Mouse (Mus musculus) neural tube, embryonic 10.5 days (tissue): ENCODE results near the gene Olfr792.

ENCODE experiments used
- DNase-seq: peaks from one replicate; pipeline ENCODE4 v3.0.0-alpha.2; 2017; ENCODE audit warnings: low spot score; ENCODE audit errors: extremely low spot score

Gene Olfr792

GRCm38 (mm10) chr10:129538862-129539261 lies at the start of gene Olfr792:
Gene Olfr792 (plus strand): TSS chr10:129539162.
- DNase-seq, result no peak

GRCm38 (mm10) chr10:129490101-129490500 lies 48.9 kb upstream of the Olfr792 start:
- DNase-seq, result no peak

- DNase-seq, result no peak
Measured at GRCm38 (mm10) chr10:129498192-129498591, 40.8 kb upstream of the Olfr792 start, which contains the start of gene Olfr790. Gene Olfr790 (plus strand): TSS chr10:129498492.

DNA sequence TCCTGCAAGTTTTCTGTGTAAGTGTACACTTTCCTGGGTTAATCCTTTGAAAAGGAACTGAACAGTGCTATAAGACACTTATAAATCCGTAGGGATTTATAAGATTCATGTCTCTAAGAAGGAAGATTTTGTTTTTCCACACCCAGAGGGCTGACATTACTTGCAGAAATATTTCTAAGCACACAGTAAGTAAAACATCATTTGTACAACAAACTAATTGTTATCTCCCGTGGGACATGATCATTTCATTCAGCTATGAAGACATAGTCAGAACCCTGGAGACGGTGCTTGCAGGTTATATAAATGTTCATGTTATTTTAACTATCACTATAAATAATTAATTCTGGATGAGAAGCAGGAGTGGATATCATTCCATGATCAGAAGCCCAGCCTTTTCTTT lies 17.5 kb upstream of the Olfr792 start, which contains the start of gene Olfr791:
Olfr791 (plus strand) TSS at position 301 of the 400 bp plus-strand sequence.
- DNase-seq, result no peak

DNA sequence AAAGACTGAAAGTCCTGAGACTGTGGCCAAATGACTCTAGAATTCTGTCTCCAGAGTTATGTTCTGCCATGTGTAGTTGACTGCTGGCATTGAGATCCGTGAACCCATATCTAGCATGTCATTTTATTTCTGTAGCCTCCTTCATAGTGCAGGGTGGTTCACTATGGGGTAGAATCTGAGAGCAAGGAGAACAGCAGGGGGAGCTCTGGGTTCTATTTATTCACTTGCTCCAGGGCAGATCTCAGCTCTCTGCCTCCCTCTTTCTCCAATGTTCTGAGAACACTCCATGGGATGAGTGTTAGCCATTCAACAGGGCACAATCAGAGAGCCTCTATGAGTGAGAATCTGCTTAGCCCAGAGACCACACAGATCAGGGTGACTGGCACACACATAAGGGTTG lies 10.4 kb downstream of the Olfr792 start:
- no peak for DNase-seq

GRCm38 (mm10) chr10:129567355-129567754 lies 28.4 kb downstream of the Olfr792 start, which contains the start of gene Olfr794:
Gene Olfr794 (plus strand): TSS chr10:129567655.
- no peak for DNase-seq

GRCm38 (mm10) chr10:129577066-129577465 lies 38.1 kb downstream of the Olfr792 start:
- no peak for DNase-seq
